Mouse (Mus musculus): Measurements from ENCODE around the gene Rmi2.
"Not testable (repeated sequence)": the region's sequence is repeated elsewhere in the genome, so short reads cannot be mapped to it uniquely, and the experiment has no call there.

The Rmi2 gene

DNA sequence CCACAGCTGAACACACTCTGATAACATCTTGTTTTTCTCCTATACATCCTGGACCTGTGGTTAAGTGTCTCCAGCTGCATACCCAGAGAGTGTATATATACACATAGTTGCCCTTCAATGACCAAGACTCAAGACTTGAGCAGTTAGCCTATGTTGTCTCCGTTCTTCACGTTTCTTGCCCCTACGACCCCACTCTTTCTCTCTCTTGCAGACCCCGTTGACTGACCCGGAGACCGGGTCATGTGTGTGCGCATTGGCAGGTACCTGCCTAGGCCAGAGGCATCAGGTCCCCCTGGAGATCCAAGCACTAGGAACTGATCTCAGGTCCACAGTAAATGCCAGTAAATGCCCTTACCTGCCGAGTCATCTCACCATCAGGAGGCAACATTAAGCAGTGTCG lies 7.6 kb upstream of the Rmi2 start:
- DNase-seq (ENCODE audit: low read depth, low spot score), result no peak

DNA sequence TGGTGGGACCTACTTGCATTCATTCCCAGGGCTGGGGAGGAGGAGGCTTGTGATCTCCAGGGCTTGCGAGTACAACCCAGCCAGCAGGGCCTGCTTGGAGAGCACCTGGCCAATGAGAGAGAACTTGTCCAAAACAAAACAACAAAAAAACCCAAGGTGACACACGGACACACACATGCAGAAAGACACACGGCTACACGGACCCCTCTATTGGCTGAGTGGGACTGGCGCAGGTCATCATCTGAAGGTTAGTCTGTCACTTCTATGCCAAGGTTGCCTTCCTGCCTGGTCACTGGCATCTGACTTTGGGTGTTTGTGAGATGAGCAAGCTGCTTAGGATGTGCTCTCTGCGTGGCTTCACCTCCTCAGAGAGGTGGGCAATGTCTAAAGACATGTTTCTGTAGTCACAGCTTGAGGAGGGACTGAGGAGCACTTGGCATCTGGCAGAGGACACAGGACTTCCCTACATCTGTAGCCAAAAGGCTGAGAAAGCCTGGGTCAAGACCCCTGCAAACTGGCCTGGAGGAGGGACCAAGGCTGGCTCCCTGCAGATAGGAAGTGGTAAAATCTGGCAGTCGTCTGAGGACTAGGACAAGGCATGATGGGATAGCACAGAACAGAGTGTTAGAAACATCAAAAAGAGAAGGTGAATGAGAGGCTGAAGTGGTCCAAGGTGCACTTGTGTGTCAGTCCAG lies 6.9 kb upstream of the Rmi2 start:
- no peak for DNase-seq (ENCODE audit: low read depth, low spot score)

DNA sequence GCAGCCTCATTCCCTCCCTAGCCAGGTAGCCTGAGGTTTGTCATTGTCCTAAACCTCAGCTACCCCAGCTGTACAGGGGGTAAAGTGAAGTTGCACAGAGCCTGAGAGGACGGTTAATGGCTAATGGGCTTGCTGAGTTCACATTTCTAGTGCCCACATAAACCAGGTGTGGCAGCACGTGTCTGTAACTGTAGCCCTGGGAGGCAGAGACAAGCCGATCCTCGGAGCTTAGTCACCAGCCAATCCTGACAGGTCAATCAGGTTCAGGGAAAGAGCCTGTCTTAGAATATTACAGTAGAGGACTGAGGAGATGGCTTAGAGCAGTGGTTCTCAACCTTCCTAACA lies 6.4 kb upstream of the Rmi2 start:
- DNase-seq (ENCODE audit: low read depth, low spot score), result no peak

DNA sequence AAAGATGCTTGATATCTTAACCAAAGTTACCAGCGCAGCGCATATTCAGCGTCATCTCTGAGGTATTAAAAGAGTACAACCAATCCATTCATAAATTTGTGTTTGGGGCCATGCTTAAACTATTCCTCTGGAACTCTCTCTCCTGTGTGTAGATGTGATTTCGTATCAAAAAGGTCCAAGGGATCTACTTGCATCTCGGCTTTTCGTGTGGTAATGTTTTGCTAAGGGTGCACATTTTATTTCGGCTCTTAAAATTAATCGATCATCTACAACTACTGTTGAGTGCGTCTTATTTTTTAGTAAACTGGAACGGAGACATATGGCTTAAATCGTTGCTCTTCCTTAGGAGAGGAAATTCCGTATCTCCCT lies 333 bp upstream of the Rmi2 start:
- no peak for DNase-seq (ENCODE audit: low read depth, low spot score)

DNA sequence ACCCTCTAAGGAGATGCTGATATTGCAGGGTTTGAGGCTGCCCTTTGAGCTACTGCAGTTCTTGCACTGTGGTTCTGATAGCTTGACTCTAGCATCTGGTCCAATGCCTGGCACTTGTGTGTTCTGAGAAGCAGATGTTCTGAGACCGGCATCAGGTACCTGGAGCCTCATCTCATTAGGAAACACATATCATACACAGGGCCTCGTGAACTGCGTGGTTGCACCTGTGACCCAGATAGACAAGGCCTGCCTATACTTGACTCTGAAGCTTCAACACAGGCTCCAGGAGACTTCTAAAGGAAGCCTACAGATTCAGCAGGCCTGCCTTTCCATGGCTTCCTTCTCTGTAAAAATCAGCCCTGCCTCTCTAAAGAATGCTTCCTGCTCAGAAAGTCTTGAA lies 1.5 kb downstream of the Rmi2 start:
- DNase-seq (ENCODE audit: low read depth, low spot score), result no peak

DNA sequence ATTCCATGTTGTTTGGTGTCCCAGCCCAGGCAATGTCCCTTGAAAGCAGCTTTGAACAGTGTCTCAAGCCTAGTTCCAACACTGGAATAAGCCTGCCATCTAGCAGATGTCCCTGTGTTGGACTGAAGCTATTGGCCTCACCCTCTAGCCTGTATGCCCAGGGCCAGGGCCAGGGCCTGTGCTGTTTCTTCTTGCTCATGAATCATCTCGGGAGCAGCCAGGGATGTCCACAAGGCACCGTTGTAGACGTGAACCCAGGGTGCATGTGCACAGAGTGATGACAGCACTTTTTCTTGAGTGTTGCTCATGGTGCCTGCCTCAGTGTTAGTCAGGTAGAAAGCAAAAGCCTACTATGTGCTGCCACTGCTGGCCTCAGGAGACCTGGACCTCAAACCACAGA lies 2.4 kb downstream of the Rmi2 start:
- DNase-seq (ENCODE audit: low read depth, low spot score), result no peak

DNA sequence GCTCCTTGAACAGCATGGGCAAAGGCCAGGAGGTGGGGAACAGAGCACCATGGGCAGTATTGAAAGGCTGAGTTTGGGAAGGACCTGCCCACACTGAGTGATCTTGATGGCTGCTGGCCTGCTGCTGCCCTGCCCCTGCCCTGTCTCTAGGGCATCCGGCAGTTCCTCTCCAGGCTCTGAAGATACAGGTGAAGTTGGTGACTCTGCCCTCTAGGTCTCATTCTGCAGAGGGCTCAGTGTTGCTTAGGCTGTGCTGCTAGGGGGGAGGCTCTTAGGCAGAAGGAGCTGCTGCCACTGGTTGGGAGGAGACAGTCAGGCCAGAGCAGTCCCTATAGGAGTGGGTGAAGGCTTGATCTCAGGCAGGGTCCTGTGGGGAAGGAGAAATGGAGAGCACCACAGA lies 3.0 kb downstream of the Rmi2 start:
- no peak for DNase-seq (ENCODE audit: low read depth, low spot score)

DNA sequence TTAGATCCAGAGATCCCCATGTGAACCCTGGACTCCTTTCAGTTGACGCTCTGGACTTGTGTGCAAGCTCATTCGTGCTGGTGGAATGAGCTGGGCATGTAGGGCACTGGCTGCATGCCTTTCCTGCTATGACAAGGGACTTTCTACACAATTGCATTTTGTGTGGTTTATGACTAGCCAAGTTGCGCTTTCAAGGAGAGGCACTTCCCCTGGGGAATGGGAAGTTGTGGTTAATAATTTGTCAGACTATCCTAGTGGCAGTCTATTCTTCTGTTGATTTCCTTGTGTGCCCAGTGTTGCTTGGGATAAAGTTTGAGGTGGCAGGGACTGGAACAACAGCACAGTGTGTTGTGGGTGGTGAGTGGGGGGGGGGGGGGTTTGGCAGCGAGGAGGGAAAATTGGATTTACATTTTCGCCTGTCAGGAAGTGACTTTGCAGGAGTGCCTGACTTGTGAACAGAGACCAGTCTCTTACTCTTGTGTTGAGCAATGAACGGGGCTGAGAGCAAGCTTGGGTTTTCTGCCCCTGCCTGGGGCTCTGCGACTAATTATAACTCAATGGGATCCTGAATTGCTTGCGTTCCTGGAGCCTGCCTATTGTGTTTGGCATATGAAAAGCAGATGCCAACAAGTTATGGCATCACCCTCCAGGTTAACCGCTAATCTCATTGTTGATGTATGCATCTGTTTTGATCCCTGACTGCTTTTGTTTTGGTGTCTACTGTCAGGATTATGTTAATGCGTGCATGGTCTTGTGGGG lies 3.8 kb downstream of the Rmi2 start:
- DNase-seq (ENCODE audit: low read depth, low spot score), result no peak

DNA sequence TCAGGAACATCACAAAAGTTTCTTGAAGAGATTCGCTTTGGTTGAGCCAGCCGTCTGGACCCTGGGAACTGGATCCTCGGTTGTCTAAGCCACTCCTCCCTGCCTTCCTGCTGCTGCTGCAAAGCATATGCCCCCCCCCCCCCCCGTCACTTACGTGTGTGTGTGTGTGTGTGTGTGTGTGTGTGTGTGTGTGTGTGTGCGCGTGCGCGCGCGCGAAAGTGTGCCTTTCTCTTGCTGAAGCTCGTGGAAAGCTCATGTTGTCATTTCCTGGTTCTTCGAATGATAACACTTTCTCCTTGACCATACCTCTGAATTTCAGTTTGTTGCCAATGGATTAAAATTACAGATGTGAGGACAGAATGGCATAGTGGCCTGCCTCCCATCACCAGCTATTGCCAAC lies 5.2 kb downstream of the Rmi2 start:
- no peak for DNase-seq (ENCODE audit: low read depth, low spot score)

DNA sequence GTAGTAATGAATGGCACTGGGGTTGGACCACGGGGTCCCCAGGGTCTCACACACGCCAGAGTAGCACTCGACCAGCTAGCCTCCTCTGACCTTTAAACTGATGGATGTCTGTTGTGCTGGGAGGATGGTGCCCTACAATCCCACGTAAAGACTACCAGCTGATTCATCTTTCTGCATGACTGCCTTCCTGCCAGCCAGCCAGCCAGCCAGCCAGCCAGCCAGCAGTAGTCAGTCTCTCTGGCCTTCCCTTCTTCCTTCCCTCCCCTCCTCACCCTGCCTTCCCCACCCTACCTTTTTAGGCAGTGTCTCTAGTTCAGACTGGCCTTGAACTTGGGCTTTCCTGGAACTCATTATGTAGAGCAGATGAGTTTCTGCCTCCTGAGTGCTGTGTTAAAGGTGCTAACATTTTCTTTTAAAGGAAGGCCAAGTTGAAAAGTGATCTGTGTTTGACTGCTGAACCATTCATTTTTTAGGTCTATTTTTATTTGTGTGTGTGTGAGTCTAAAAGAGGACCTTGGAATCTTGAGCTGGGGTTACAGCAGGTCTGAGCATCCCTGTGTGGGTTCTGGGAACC lies 7.5 kb downstream of the Rmi2 start:
- no peak for DNase-seq (ENCODE audit: low read depth, low spot score)

DNA sequence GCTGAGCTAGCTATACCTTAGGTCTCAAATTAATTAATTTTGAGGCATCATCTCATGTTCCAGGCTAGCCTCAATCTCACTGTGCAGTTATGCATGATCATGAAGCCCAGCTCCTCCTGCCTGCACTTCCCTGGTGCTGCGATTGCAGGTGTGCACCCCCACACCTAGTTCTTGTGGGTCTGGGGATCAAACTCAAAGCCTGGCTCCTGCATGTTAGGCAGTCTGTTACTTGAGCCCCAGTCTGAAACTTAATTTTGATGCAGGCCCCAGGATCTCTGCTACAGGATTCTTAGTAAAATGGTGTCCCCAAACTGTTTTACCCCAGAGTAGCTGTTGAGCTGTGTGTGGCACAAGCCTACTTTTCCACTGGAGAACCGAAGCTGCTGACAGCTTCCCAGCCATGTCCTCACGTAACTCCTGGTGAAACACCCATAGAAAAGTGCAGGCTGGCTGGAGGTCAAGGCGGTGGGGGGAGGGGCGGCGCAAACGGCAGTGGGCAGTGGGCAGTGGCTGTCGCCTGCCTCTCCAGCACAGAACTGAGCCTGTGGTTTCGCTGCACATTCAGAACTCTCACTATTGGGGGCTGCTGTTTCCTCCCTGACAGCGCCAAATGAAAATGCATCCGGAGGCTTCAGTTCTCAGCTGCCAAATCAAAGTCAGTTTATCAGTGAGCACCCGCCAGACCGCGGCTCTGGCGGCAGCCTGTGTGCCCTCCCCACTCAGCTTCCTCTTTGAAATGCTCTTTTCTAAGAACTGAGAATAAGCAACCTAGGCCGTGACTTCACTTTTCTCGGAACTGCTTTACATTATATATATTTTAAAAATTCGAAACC lies 8.8 kb downstream of the Rmi2 start:
- no peak for DNase-seq (ENCODE audit: low read depth, low spot score)

DNA sequence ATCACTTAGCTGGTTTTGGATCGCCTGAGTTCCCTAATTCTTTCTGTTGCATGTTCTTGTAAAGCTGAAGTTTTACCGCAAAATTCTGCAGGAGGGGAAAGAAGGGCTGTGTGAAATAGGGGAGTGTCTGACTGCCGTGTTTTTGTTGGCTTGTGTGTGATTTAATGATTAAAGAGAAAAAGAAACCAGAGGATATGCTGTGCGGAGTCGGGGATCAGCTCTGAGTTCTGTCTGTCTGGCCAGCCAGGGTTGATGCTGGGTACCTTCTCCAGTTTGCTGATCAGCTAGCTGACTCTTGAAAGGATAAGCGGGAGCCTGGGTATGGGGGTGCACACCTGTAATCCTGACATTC lies 9.4 kb downstream of the Rmi2 start:
- DNase-seq (ENCODE audit: low read depth, low spot score), result no peak

DNA sequence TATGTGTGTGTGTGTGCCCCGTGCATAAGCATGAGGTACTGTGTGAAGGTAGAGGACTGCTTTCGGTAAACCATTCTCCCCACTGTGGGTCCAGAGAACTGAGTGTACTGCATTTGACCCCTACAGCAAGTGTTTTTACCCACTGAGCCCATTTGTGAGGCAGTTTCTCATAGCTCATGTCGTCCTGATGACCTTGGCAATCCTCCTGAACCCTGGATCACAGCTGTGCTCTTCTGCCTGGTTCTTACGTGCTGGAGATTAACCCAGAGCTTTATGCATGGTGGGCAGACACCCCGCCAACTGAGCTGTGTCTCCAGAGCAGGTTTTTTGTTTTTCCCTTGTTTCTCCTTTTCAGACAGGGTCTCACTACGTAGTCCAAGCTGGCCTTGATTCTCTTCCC lies 11.1 kb downstream of the Rmi2 start:
- DNase-seq (ENCODE audit: low read depth, low spot score), result no peak

DNA sequence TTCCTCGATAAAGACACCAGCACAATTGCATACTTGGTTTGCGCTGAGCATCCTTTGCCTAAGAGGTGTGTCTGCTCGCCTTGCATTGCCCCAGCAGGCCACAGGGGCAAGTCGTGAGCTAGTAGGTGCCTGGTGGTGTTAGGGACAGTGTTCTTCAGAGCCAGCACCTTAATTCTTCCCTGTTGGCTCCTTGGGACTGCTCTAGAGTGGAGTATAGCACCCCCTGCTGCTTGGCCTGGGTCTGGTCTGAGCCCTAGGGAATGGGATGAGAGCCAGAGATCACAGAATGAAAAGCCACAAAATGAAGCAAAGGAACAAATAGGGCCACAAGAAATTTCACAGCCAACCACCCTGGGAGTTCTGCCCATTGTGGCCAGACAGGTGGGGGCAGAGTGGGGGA lies 11.6 kb downstream of the Rmi2 start:
- DNase-seq (ENCODE audit: low read depth, low spot score), result no peak

DNA sequence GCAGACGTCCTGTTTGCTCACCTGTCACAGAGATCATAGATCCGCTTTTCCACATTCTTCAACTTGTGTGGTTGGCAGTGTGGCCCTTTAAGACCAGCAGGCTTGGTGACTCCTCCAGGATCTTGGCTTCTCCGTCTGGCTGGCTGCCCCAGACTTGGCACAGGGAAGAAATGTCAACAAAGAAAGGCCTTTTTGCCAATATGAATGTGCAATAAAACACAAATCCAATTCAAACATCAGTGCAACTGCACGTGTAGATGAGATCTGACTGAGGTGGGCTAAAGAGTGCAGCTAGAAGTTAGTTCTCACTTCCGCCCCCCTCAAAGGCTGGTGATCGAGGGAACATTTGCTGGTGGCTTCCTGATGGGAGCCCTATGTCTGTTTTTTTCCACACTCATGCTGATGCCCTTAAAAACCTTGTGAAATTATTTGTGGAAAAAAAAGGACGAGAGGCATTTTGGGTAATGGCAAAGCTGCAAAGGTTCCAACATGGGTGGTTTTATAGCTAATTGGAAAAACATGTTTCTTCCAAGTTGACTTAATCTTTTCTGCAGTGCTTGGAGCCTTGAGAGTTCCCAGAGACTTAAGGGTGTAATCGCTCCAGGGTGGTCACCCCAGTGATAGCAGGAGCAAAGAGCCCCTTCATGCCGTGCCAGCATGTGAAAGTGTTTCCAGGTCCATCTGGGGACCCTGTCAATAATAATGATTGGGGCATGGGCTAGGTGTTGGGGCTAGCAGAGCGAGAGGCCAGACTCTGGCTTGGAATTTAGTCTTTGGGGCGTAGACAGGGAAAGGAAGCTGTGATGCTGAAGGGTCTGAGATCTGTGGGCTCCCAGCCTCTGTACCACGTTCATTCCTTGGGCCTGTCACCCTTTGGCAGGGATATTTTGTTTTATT lies 15.4 kb downstream of the Rmi2 start:
- no peak for DNase-seq (ENCODE audit: low read depth, low spot score)

DNA sequence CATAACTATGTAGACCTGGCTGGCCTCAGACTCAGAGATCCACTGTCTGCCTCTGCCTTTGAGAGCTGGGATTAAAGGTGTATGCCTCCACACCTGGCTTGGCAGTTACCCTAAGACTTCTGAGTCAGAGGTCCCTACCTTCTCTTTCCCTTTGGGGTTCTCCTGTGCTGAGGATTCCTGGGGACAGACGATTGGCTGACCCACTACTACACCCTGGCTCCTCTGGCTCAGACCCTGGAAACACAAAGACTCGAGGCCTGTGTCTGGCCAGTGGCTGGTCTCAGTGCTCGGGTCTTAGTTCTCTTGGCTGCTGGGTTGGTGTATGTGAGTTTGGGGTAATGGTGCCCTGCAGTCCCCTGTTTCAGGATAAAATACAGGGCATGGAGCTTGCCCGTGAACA lies 16.0 kb downstream of the Rmi2 start:
- no peak for DNase-seq (ENCODE audit: low read depth, low spot score)

DNA sequence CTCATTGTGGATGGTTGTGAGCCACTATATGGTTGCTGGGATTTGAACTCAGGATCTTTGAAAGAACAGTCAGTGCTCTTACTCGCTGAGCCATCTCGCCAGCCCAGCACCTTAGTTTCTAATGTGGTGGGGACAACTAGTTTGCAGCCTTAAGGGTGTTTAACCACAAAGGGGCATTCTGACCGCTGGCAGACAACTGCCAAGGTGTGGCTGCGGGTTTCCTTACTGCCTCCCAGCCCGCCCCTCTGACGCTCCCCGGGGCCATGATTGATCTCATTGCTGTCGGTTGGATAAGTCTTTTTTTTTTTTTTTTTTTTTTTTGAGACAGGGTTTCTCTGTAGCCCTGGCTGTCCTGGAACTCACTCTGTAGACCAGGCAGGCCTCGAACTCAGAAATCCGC lies 17.4 kb downstream of the Rmi2 start:
- DNase-seq (ENCODE audit: low read depth, low spot score), result not testable (repeated sequence)

DNA sequence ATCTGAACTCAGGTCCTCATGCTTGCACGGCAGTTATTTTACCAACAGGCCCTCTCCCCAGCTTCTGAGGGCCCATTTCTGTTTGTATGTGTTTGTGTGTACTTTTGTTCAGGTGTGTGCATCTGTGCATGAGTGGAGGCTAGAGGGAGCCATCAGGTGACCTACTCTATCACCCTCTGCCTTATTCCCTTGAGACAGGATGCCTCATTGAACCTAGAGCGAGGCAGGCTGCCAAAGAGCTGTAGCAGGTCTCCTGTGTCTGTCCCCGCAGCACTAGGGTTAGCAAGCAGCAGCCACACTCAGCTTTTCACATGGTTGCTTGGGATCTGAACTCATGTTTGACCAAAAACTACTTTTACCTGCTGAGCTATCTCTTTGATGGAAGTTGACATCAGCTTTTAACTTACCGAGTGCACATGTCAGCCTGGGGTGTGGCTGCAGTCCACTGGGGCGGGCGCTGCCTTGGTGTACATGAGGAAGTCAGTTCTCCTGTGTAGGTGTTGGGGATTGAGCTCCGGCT lies 24.9 kb downstream of the Rmi2 start:
- DNase-seq (ENCODE audit: low read depth, low spot score), result no peak

DNA sequence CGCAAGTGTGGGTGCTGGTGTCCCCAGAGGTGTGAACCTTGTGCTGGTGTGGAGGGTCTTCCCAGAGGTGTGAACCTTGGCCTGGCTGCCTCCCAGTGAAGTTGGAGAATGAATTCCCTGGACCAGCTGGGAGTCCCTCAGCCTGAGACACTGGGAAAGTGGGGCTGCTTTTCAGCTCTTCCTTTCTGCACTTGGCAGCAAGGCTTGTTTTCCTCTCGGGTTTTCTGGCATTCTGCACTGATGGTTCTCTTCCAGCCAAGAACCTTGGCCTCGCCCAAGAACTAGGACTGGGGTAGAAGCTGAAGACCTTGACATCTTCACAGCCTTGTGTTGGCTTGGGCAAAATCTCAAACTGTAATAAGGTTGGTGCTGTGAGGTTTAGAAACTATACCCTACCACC lies 26.5 kb downstream of the Rmi2 start:
- no peak for DNase-seq (ENCODE audit: low read depth, low spot score)

DNA sequence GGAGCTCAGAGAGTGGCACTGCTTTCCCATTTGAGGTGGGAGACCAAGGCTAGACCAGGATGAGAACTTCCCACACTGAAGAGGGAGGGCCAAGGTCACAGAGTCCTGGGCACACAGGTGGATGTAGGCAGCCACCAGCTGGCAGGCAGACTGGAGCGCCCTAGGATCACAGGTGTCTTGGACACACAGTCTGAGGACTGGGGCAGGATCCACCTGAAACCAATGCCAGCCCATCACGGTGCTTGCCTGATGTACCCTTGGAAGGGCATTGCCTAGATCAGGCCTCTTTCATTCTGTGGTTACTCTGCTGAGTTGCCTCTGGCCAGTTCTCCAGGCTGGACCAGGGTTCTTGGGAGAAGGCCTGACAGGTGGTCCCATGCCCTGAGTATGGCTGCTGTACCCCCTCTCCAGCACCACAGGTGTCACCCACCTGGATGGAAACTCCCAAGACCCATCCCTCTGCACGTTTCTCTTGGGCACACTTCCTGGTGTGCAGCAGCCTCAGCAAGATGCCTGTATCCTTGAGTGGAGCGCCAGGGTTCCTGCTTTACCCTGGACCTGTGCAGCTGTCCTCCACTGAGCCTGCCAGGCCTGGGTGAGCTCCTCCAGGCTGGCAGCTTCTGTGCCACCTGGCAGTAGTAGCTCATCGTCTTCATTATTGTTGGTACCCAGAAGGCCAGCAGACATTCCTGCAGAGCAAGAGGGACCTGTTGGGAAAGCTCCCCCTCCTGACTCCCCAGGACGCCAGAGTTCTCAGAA lies 30.2 kb downstream of the Rmi2 start:
- no peak for DNase-seq (ENCODE audit: low read depth, low spot score)

DNA sequence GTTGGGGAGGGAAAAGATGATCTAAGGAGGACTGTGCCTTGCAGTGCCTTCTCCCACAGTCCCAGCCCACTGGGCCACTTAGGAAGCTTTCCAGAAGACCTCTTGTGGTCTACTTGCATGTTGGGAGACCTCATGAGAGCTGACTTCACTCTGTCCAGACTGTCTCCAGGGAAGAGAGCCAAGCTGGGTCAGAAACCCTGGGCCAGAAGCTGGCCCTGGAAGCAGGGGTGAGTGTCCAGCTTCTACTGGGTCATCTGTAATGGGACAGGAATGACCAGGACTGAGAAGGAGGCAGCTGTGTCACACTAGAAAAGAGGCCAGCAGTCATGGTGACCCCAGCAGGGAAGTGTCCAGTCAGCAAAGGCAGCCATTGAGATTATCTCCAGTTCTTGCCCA lies 30.7 kb downstream of the Rmi2 start:
- no peak for DNase-seq (ENCODE audit: low read depth, low spot score)

All from brain, embryonic 18.5 days (tissue).